Mouse (Mus musculus): ENCODE results near the gene Cenpp. TPM values are rescaled to one million over a fixed set of nuclear protein-coding genes. Genes with fewer than 3 reads are reported as not detected.
A peak's percentile ranks its signal among the peaks of the same experiment; 100 is the strongest.

Cenpp gene
- polyA plus RNA-seq, 1 experiment from 2014 or later, result 21.5 TPM

- Histone ChIP-seq H3K36me3 (ENCODE audit: insufficient read depth, low read length) (no peaks in the 10 kb centered on the region), H3K9me3 (replicated peaks; ENCODE audit: low read length) (no peaks in the 10 kb centered on the region), H3K27me3 (ENCODE audit: insufficient read depth, low read length) (no peaks in the 10 kb centered on the region), H3K4me2 (ENCODE audit: low read length) (no peak overlapping the region), H3K4me1 (replicated peaks; ENCODE audit: insufficient read depth, low read length) (no peaks in the 10 kb centered on the region), H3K4me3 (replicated peaks; ENCODE audit: low read depth, low read length) (no peak overlapping the region), H3K27ac (peak overlapping the region; percentile 75; the same call in 1 of the 2 replicates), H3K9ac (ENCODE audit: low read depth, low read length) (no peak overlapping the region)
- no peak for TF ChIP-seq CTCF (IDR thresholded peaks at IDR 0.05; ENCODE audit: low read depth)
- ATAC-seq (replicated peaks; ENCODE audit: low FRiP score, low read depth), result no peak
- WGBS, result 74% methylated on average over 5 of the region's 5 CpGs
- DNase-seq (ENCODE audit: low spot score), result no peak
Observed at GRCm38 (mm10) chr13:49480551-49480950, 172.0 kb downstream of the Cenpp start.

- DNase-seq (ENCODE audit: low spot score) (peak; percentile 83), ATAC-seq (replicated peaks; ENCODE audit: low FRiP score, low read depth) (no peak)
- Histone ChIP-seq H3K36me3 (ENCODE audit: insufficient read depth, low read length) (no peaks in the 10 kb centered on the region), H3K4me3 (replicated peaks; ENCODE audit: low read depth, low read length) (no peak overlapping the region), H3K4me1 (replicated peaks; ENCODE audit: insufficient read depth, low read length) (no peaks in the 10 kb centered on the region), H3K9ac (ENCODE audit: low read depth, low read length) (no peak overlapping the region), H3K27ac (no peak overlapping the region; the same call in 1 of the 2 replicates), H3K27me3 (ENCODE audit: insufficient read depth, low read length) (no peaks in the 10 kb centered on the region), H3K4me2 (ENCODE audit: low read length) (no peak overlapping the region), H3K9me3 (replicated peaks; ENCODE audit: low read length) (no peaks in the 10 kb centered on the region)
- TF ChIP-seq CTCF (IDR thresholded peaks at IDR 0.05; ENCODE audit: low read depth), result no peak
- 56% methylated on average over 2 of the region's 2 CpGs for WGBS
Observed at GRCm38 (mm10) chr13:49480057-49480456, 172.5 kb downstream of the Cenpp start.

GRCm38 (mm10) chr13:49479399-49479798 is 173.2 kb downstream of the Cenpp start:
- 65% methylated on average over 4 of the region's 4 CpGs for WGBS
- Histone ChIP-seq H3K9ac (ENCODE audit: low read depth, low read length) (no peak overlapping the region), H3K4me3 (replicated peaks; ENCODE audit: low read depth, low read length) (no peak overlapping the region), H3K27ac (peak overlapping the region; percentile 52), H3K27me3 (ENCODE audit: insufficient read depth, low read length) (no peaks in the 10 kb centered on the region), H3K4me2 (ENCODE audit: low read length) (no peak overlapping the region), H3K36me3 (ENCODE audit: insufficient read depth, low read length) (no peaks in the 10 kb centered on the region), H3K9me3 (replicated peaks; ENCODE audit: low read length) (no peaks in the 10 kb centered on the region), H3K4me1 (replicated peaks; ENCODE audit: insufficient read depth, low read length) (no peaks in the 10 kb centered on the region)
- TF ChIP-seq CTCF (IDR thresholded peaks at IDR 0.05; ENCODE audit: low read depth), result no peak
- no peak for DNase-seq (ENCODE audit: low spot score)
- ATAC-seq (replicated peaks; ENCODE audit: low FRiP score, low read depth), result no peak

GRCm38 (mm10) chr13:49478851-49479374 is 173.7 kb downstream of the Cenpp start:
- DNase-seq (ENCODE audit: low spot score), result no peak
- H3K36me3 ChIP-seq (ENCODE audit: insufficient read depth, low read length), result no peaks in the 10 kb centered on the region
- no peak overlapping the region for H3K4me3 ChIP-seq (replicated peaks; ENCODE audit: low read depth, low read length)
- H3K9ac ChIP-seq (ENCODE audit: low read depth, low read length), result no peak overlapping the region
- no peak for ATAC-seq (replicated peaks; ENCODE audit: low FRiP score, low read depth)
- 86% methylated on average over 6 of the region's 6 CpGs for WGBS
- TF ChIP-seq CTCF (IDR thresholded peaks at IDR 0.05; ENCODE audit: low read depth), result no peak
- H3K9me3 ChIP-seq (replicated peaks; ENCODE audit: low read length), result no peaks in the 10 kb centered on the region
- no peaks in the 10 kb centered on the region for H3K27me3 ChIP-seq (ENCODE audit: insufficient read depth, low read length)
- H3K4me1 ChIP-seq (replicated peaks; ENCODE audit: insufficient read depth, low read length), result no peaks in the 10 kb centered on the region
- H3K27ac ChIP-seq, result peak overlapping the region; percentile 52; the same call in 1 of the 2 replicates
- H3K4me2 ChIP-seq (ENCODE audit: low read length), result no peak overlapping the region

GRCm38 (mm10) chr13:49477887-49478286 is 174.7 kb downstream of the Cenpp start:
- Histone ChIP-seq H3K4me3 (replicated peaks; ENCODE audit: low read depth, low read length) (no peak overlapping the region), H3K27ac (peak overlapping the region; percentile 27), H3K9me3 (replicated peaks; ENCODE audit: low read length) (no peaks in the 10 kb centered on the region), H3K4me1 (replicated peaks; ENCODE audit: insufficient read depth, low read length) (no peaks in the 10 kb centered on the region), H3K27me3 (ENCODE audit: insufficient read depth, low read length) (no peaks in the 10 kb centered on the region), H3K4me2 (ENCODE audit: low read length) (no peak overlapping the region), H3K9ac (ENCODE audit: low read depth, low read length) (no peak overlapping the region), H3K36me3 (ENCODE audit: insufficient read depth, low read length) (no peaks in the 10 kb centered on the region)
- no peak for TF ChIP-seq CTCF (IDR thresholded peaks at IDR 0.05; ENCODE audit: low read depth)
- DNase-seq (ENCODE audit: low spot score) (no peak), ATAC-seq (replicated peaks; ENCODE audit: low FRiP score, low read depth) (no peak)
- 74% methylated on average over 3 of the region's 3 CpGs for WGBS

GRCm38 (mm10) chr13:49472676-49473005 is 179.9 kb downstream of the Cenpp start:
- no peak for DNase-seq (ENCODE audit: low spot score)
- Histone ChIP-seq H3K36me3 (ENCODE audit: insufficient read depth, low read length) (no peaks in the 10 kb centered on the region), H3K27ac (no peak overlapping the region), H3K9me3 (replicated peaks; ENCODE audit: low read length) (no peaks in the 10 kb centered on the region), H3K4me3 (replicated peaks; ENCODE audit: low read depth, low read length) (no peak overlapping the region), H3K27me3 (ENCODE audit: insufficient read depth, low read length) (no peaks in the 10 kb centered on the region), H3K4me1 (replicated peaks; ENCODE audit: insufficient read depth, low read length) (no peaks in the 10 kb centered on the region), H3K9ac (ENCODE audit: low read depth, low read length) (no peak overlapping the region), H3K4me2 (ENCODE audit: low read length) (no peak overlapping the region)
- ATAC-seq (replicated peaks; ENCODE audit: low FRiP score, low read depth), result no peak
- TF ChIP-seq CTCF (IDR thresholded peaks at IDR 0.05; ENCODE audit: low read depth), result no peak
- WGBS, result 91% methylated on average over 6 of the region's 6 CpGs
